Mouse (Mus musculus) kidney, embryonic 16.5 days (tissue): ENCODE results near the gene Mmp19. TPM values are rescaled to one million over a fixed set of nuclear protein-coding genes. Genes with fewer than 3 reads are reported as not detected.

Source experiments
- ATAC-seq: fragments of 200-750 bp; cut with Nextera tagmentation; 2 replicates; pipeline ENCODE4 v1.8.0; 2017; ENCODE audit warnings: moderate TSS enrichment; ENCODE audit not compliant: low FRiP score, low TSS enrichment
- H3K27ac ChIP-seq: fragments of 300-500 bp; sonication (generic); 2 replicates; pipeline ENCODE4 v1.5.1; 2014; ENCODE audit warnings: low read length
- H3K27me3 ChIP-seq: fragments of 300-500 bp; sonication (generic); 2 replicates; pipeline ENCODE4 v1.6.1; 2014; ENCODE audit warnings: low read length, control low read depth, mixed read lengths; ENCODE audit not compliant: insufficient read depth
- H3K36me3 ChIP-seq: fragments of 300-500 bp; sonication (generic); 2 replicates; pipeline ENCODE4 v1.6.1; 2014; ENCODE audit warnings: low read length, control low read depth, mixed read lengths; ENCODE audit not compliant: insufficient read depth
- H3K4me1 ChIP-seq: fragments of 300-500 bp; sonication (generic); 2 replicates; pipeline ENCODE4 v1.6.1; 2014; ENCODE audit warnings: low read length, control low read depth, mixed read lengths; ENCODE audit not compliant: insufficient read depth
- H3K4me2 ChIP-seq: fragments of 300-500 bp; sonication (generic); replicated peaks from 2 replicates; pipeline ENCODE4 v1.6.1; 2014; ENCODE audit warnings: low read depth, low read length
- H3K4me3 ChIP-seq: fragments of 300-500 bp; sonication (generic); 2 replicates; pipeline ENCODE4 v1.5.1; 2014; ENCODE audit warnings: mild to moderate bottlenecking, low read length
- H3K9ac ChIP-seq: fragments of 300-500 bp; sonication (generic); replicated peaks from 2 replicates; pipeline ENCODE4 v1.6.1; 2014; ENCODE audit warnings: low read length
- H3K9me3 ChIP-seq: fragments of 300-500 bp; sonication (generic); 2 replicates; pipeline ENCODE4 v1.6.1; 2016; ENCODE audit warnings: low read length, control low read depth
- WGBS: fragments of 180-500 bp; shearing (Covaris S2); extraction: QIAGEN DNeasy Blood & Tissue Kit; methylation state at CpG from one replicate; pipeline ENCODE4 v1.1.7; 2014; 5-methylcytosine and 5-hydroxymethylcytosine counted together
- polyA plus RNA-seq: library from polyadenylated mRNA; unstranded; fragments of >200 nt; fragmentation: Nextera tagmentation; extraction: Ambion mirVana; gene quantifications from 2 replicates; pipeline ENCODE4 v1.2.1, GENCODE M21; 2015

The Mmp19 gene
- polyA plus RNA-seq, 1 experiment from 2014 or later, result 0.89 TPM

GRCm38 (mm10) chr10:128747646-128748251, 43.0 kb upstream of the Mmp19 start, which contains the start of gene Pym1:
Gene Pym1, plus strand, starts transcription at chr10:128747889.
- H3K27ac ChIP-seq, result peak within 1 kb of the TSS; percentile 99
- no peaks in the 10 kb centered on the region for H3K36me3 ChIP-seq
- peak within 1 kb of the TSS; percentile 91 for H3K9ac ChIP-seq
- peaks cover 2% of the 10 kb centered on the region; the same call in 1 of the 2 replicates for H3K27me3 ChIP-seq
- peak; percentile 79 for ATAC-seq
- under 1% methylated on average over 36 of the region's 36 CpGs for WGBS
- H3K9me3 ChIP-seq, result no peaks in the 10 kb centered on the region
- H3K4me3 ChIP-seq, result peak within 1 kb of the TSS; percentile 74
- H3K4me1 ChIP-seq, result peaks cover 33% of the 10 kb centered on the region
- peak within 1 kb of the TSS; percentile 86 for H3K4me2 ChIP-seq

- Histone ChIP-seq H3K27me3 (no peaks in the 10 kb centered on the region), H3K4me2 (peak overlapping the region; percentile 86), H3K36me3 (0 out of 2 replicates have a peak, but pooled peaks cover 2% of the 10 kb centered on the region), H3K9ac (peak overlapping the region; percentile 91), H3K4me1 (peaks cover 28% of the 10 kb centered on the region), H3K9me3 (no peaks in the 10 kb centered on the region), H3K4me3 (peak overlapping the region; percentile 74), H3K27ac (peak overlapping the region; percentile 99)
- 0% methylated on average over 37 of the region's 37 CpGs for WGBS
- peak; percentile 85 for ATAC-seq
Measured at GRCm38 (mm10) chr10:128748252-128748864, 42.4 kb upstream of the Mmp19 start.

GRCm38 (mm10) chr10:128772895-128773294, 17.8 kb upstream of the Mmp19 start:
- H3K4me1 ChIP-seq, result no peaks in the 10 kb centered on the region
- H3K27me3 ChIP-seq, result no peaks in the 10 kb centered on the region
- H3K4me2 ChIP-seq, result no peak overlapping the region
- ATAC-seq, result no peak
- H3K9me3 ChIP-seq, result no peaks in the 10 kb centered on the region
- no peak overlapping the region for H3K27ac ChIP-seq
- no peaks in the 10 kb centered on the region; the same call in 1 of the 2 replicates for H3K36me3 ChIP-seq
- H3K4me3 ChIP-seq, result no peak overlapping the region
- WGBS, result 80% methylated on average over 2 of the region's 2 CpGs
- no peak overlapping the region for H3K9ac ChIP-seq

GRCm38 (mm10) chr10:128773685-128774084, 17.0 kb upstream of the Mmp19 start:
- Histone ChIP-seq H3K9me3 (no peaks in the 10 kb centered on the region), H3K27ac (no peak overlapping the region), H3K36me3 (no peaks in the 10 kb centered on the region), H3K27me3 (no peaks in the 10 kb centered on the region), H3K4me1 (peaks cover under 1% of the 10 kb centered on the region; the same call in 1 of the 2 replicates), H3K9ac (no peak overlapping the region), H3K4me2 (no peak overlapping the region), H3K4me3 (no peak overlapping the region)
- ATAC-seq, result no peak
- 30% methylated on average over 5 of the region's 5 CpGs for WGBS

- no peak overlapping the region for H3K9ac ChIP-seq
- no peak overlapping the region for H3K4me2 ChIP-seq
- H3K9me3 ChIP-seq, result no peaks in the 10 kb centered on the region
- peak overlapping the region; percentile 88 for H3K27ac ChIP-seq
- 94% methylated on average over 2 of the region's 2 CpGs for WGBS
- no peak overlapping the region for H3K4me3 ChIP-seq
- H3K36me3 ChIP-seq, result no peaks in the 10 kb centered on the region
- no peaks in the 10 kb centered on the region for H3K27me3 ChIP-seq
- H3K4me1 ChIP-seq, result peaks cover 6% of the 10 kb centered on the region
- ATAC-seq, result no peak
Measured at GRCm38 (mm10) chr10:128778441-128778840, 12.3 kb upstream of the Mmp19 start.

- WGBS, result 32% methylated on average over 8 of the region's 8 CpGs
- ATAC-seq, result peak; percentile 96
- H3K4me2 ChIP-seq, result peak overlapping the region; percentile 11; the same call in 1 of the 2 replicates
Measured at GRCm38 (mm10) chr10:128779011-128779795, 11.5 kb upstream of the Mmp19 start.

GRCm38 (mm10) chr10:128780200-128780599, 10.5 kb upstream of the Mmp19 start:
- 92% methylated on average over 1 of the region's 1 CpGs for WGBS
- no peaks in the 10 kb centered on the region for H3K36me3 ChIP-seq

More at GRCm38 (mm10) chr10:128779011-128779795, 11.5 kb upstream of the Mmp19 start:
- 0 out of 2 replicates have a peak, but pooled peaks cover 5% of the 10 kb centered on the region for H3K9me3 ChIP-seq
- H3K9ac ChIP-seq, result no peak overlapping the region; the same call in 1 of the 2 replicates
- H3K4me3 ChIP-seq, result no peak overlapping the region
- peak overlapping the region; percentile 88 for H3K27ac ChIP-seq
- H3K27me3 ChIP-seq, result no peaks in the 10 kb centered on the region
- no peaks in the 10 kb centered on the region for H3K36me3 ChIP-seq
- H3K4me1 ChIP-seq, result peaks cover 6% of the 10 kb centered on the region

GRCm38 (mm10) chr10:128792041-128792440, 1.3 kb downstream of the Mmp19 start:
- no peaks in the 10 kb centered on the region for H3K36me3 ChIP-seq
- H3K9ac ChIP-seq, result no peak overlapping the region
- ATAC-seq, result no peak

More at GRCm38 (mm10) chr10:128780200-128780599, 10.5 kb upstream of the Mmp19 start:
- Histone ChIP-seq H3K27me3 (no peaks in the 10 kb centered on the region), H3K4me2 (no peak overlapping the region), H3K9me3 (peaks cover 9% of the 10 kb centered on the region; the same call in 1 of the 2 replicates), H3K9ac (no peak overlapping the region), H3K27ac (no peak overlapping the region), H3K4me3 (no peak overlapping the region), H3K4me1 (peaks cover 6% of the 10 kb centered on the region)
- ATAC-seq, result no peak

GRCm38 (mm10) chr10:128793258-128793657, 2.5 kb downstream of the Mmp19 start:
- WGBS, result 90% methylated on average over 1 of the region's 1 CpGs
- H3K9ac ChIP-seq, result no peak overlapping the region
- no peaks in the 10 kb centered on the region for H3K4me1 ChIP-seq
- no peaks in the 10 kb centered on the region for H3K36me3 ChIP-seq
- H3K9me3 ChIP-seq, result no peaks in the 10 kb centered on the region
- H3K27ac ChIP-seq, result no peak overlapping the region
- H3K4me2 ChIP-seq, result no peak overlapping the region
- no peak for ATAC-seq
- H3K27me3 ChIP-seq, result no peaks in the 10 kb centered on the region
- no peak overlapping the region for H3K4me3 ChIP-seq

More at GRCm38 (mm10) chr10:128792041-128792440, 1.3 kb downstream of the Mmp19 start:
- Histone ChIP-seq H3K27me3 (no peaks in the 10 kb centered on the region), H3K4me1 (no peaks in the 10 kb centered on the region), H3K4me2 (no peak overlapping the region), H3K4me3 (no peak overlapping the region), H3K27ac (no peak overlapping the region), H3K9me3 (no peaks in the 10 kb centered on the region)
